Comparison of ENCODE assay signal across 8 mouse cellular contexts in the genomic region with DNA sequence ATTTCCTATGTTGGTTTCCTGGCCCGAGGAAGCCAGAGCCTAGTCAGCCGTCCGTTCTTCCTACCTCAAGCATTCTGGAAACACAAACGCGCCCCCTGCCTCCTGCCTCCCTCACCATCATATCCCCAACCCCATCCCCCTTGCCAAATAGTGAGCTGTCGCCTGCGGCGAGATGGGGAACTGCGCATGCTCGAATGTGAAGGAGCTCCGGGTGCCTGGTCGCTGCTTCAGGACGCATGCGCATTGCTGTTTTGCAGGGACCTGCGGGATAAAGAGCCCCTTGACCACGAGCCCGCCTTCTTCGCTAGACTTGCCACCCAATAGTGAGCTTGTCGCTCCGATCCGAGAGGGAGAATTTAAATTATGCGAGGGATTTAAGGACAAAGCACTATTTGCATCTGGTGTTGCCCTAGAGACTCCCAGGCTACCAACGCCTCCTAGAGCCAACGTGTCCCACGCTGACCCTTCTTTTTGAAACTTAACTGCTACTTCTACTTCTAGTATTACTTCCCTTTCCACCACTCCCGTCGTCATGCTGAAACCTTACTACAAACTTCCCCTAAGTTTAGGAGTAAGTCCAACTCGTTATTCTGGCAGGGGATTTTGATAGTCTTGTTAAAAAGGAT. TPM values are rescaled to one million over a fixed set of nuclear protein-coding genes. Genes with fewer than 3 reads are reported as not detected.
DNase-seq lines count a peak whose midpoint lies in the region; ATAC-seq lines count a peak whose summit lies in the region.

No protein-coding gene starts in this region.

- H3K9ac ChIP-seq in hindbrain, embryonic 13.5 days: peak overlapping the region; percentile 82

- H3K36me3 ChIP-seq in hindbrain, embryonic 13.5 days: no peaks in the 10 kb centered on the region

- no peaks in the 10 kb centered on the region for H3K9me3 ChIP-seq in hindbrain, embryonic 13.5 days

- H3K4me1 ChIP-seq in hindbrain, embryonic 13.5 days (replicated peaks): peaks cover 29% of the 10 kb centered on the region

- DNase-seq in R1 (ENCODE audit: low read depth, low spot score): peak; percentile 99
- peak; percentile 98 for DNase-seq in cerebellum, postnatal 14 days
- peak; percentile 91 to 94 for DNase-seq in frontal cortex, postnatal 14 days (ENCODE audit: low spot score in 2 of 2)
- DNase-seq in layer of hippocampus, postnatal 14 days (ENCODE audit: low spot score in 2 of 2): peak; percentile 97 to 98
- peak; percentile 98 for DNase-seq in lung, postnatal 10 days
- DNase-seq in ovary, postnatal 14 days (ENCODE audit: low spot score): peak; percentile 92
- DNase-seq in thymus, postnatal 10 days (ENCODE audit: low spot score in 2 of 2): peak; percentile 90 to 95

- peak overlapping the region; percentile 96 for H3K27ac ChIP-seq in hindbrain, embryonic 13.5 days

- peak overlapping the region; percentile 65 for H3K4me3 ChIP-seq in hindbrain, embryonic 13.5 days

- no peaks in the 10 kb centered on the region for H3K27me3 ChIP-seq in hindbrain, embryonic 13.5 days

- peak; percentile 88 for ATAC-seq in hindbrain, embryonic 13.5 days (ENCODE audit: low FRiP score)

- WGBS in hindbrain, embryonic 13.5 days: under 1% methylated on average over 28 of the region's 28 CpGs

- H3K4me2 ChIP-seq in hindbrain, embryonic 13.5 days: peak overlapping the region; percentile 76

RNA-seq across cellular contexts. Expression of gene Spop, which starts 0.8 kb away (rescaled TPM):
- polyA plus RNA-seq in hindbrain, embryonic 13.5 days (2015; fragmentation: Nextera tagmentation; extraction: Ambion mirVana): 221 and 226 TPM in 2 replicates
- total RNA-seq in layer of hippocampus, postnatal 14 days (2021): 100 to 1,000 TPM; 151 to 155 TPM

RNA-seq across cellular contexts. Expression of gene Slc35b1, which starts 30.2 kb away (rescaled TPM):
- polyA plus RNA-seq in hindbrain, embryonic 13.5 days (2015; fragmentation: Nextera tagmentation; extraction: Ambion mirVana): 133 and 135 TPM in 2 replicates
- total RNA-seq in layer of hippocampus, postnatal 14 days (2021): 10 to 100 TPM; 74.2 to 76.0 TPM

Comparison
In these comparisons a context has a peak if more than half of its experiments do, and no peak if none do; other contexts are left out.
1. Peak in every context shown above with its lines: DNase-seq, ATAC-seq, H3K4me3 ChIP-seq and H3K27ac ChIP-seq.